In the genomic region with DNA sequence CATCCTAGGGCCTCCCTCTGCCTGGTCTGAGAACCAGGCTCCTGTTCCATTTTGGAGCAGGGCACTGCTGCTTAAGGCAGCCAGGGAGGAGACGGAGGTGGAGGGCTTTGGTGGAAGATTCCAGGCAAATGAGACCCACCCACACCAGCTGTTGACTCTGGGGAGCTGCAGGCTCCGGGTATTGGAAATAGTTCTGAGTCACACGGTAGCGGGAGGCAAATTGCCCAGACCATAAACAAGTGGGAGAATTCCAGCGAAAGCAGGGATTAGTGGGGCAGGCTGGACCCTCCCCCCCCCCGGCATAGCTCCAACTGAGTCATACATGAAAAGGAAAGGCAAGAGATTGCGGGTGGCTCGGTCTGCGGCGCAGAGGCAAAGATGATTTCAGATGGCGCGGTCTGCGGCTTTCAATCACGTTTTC, we compare ENCODE assay signal across 9 mouse cellular contexts.
DNase-seq lines count a peak whose midpoint lies in the region; ATAC-seq and TF ChIP-seq lines count a peak whose summit lies in the region.
"Had no signal": no experiment of that assay in that cellular context is flagged by ENCODE, and none has a peak within 500 bp of the region (broad histone marks: within the 10 kb centered on the region; RNA-seq: fewer than 3 reads in every experiment).

No protein-coding gene starts in this region.

- no peaks in the 10 kb centered on the region for H3K36me3 ChIP-seq in intestine, postnatal 0 days (ENCODE audit: control insufficient read depth, insufficient read depth)
- H3K36me3 ChIP-seq in kidney, embryonic 16.5 days (ENCODE audit: insufficient read depth, low read length), result no peaks in the 10 kb centered on the region

- WGBS in intestine, postnatal 0 days, result 12% methylated on average over 14 of the region's 14 CpGs
- 27% methylated on average over 14 of the region's 14 CpGs for WGBS in kidney, embryonic 16.5 days

- peak overlapping the region; percentile 35 for H3K4me2 ChIP-seq in intestine, postnatal 0 days (replicated peaks; ENCODE audit: low read depth)
- no peak overlapping the region for H3K4me2 ChIP-seq in kidney, embryonic 16.5 days (replicated peaks; ENCODE audit: low read depth, low read length)

- H3K4me1 ChIP-seq in intestine, postnatal 0 days (replicated peaks; ENCODE audit: control insufficient read depth, insufficient read depth, low read length), result no peaks in the 10 kb centered on the region
- H3K4me1 ChIP-seq in kidney, embryonic 16.5 days (ENCODE audit: insufficient read depth, low read length), result peaks cover 5% of the 10 kb centered on the region; the same call in 1 of the 2 replicates

- ATAC-seq in intestine, postnatal 0 days, result no peak
- no peak for ATAC-seq in kidney, embryonic 16.5 days (ENCODE audit: low FRiP score, low TSS enrichment)

- H3K4me3 ChIP-seq in intestine, postnatal 0 days (ENCODE audit: low read depth, low read length), result no peak overlapping the region
- no peak overlapping the region for H3K4me3 ChIP-seq in kidney, embryonic 16.5 days (ENCODE audit: low read length)

- no peaks in the 10 kb centered on the region for H3K27me3 ChIP-seq in intestine, postnatal 0 days (replicated peaks; ENCODE audit: control insufficient read depth, insufficient read depth, low read length)
- H3K27me3 ChIP-seq in kidney, embryonic 16.5 days (ENCODE audit: insufficient read depth, low read length), result no peaks in the 10 kb centered on the region
- H3K27me3 ChIP-seq: CH12.LX had no signal

- no peak overlapping the region for H3K27ac ChIP-seq in intestine, postnatal 0 days (ENCODE audit: low read depth, low read length)
- H3K27ac ChIP-seq in kidney, embryonic 16.5 days (ENCODE audit: low read length), result no peak overlapping the region

- H3K9ac ChIP-seq in intestine, postnatal 0 days (ENCODE audit: low read depth, low read length), result no peak overlapping the region
- no peak overlapping the region for H3K9ac ChIP-seq in kidney, embryonic 16.5 days (replicated peaks; ENCODE audit: low read length)

- TF ChIP-seq CTCF in intestine, postnatal 0 days (IDR thresholded peaks at IDR 0.05; ENCODE audit: low read depth), result no peak

- peak; percentile 7 to 20 for DNase-seq in cerebellum, adult 18-20 months
- no peak for DNase-seq in cerebellum, adult 8-10 months
- DNase-seq in ZHBTc4 (ENCODE audit: low read depth, low spot score), result peak; percentile 32
- DNase-seq in gastrocnemius, adult 8-10 months (ENCODE audit: low spot score in 2 of 2), result peak; percentile 13 to 51
- DNase-seq in lung, postnatal 10 days, result peak; percentile 51
- DNase-seq in urinary bladder, postnatal 36 days (ENCODE audit: low spot score in 2 of 2), result peak; percentile 37 to 40

- no peaks in the 10 kb centered on the region for H3K9me3 ChIP-seq in intestine, postnatal 0 days (ENCODE audit: control insufficient read depth)
- H3K9me3 ChIP-seq in kidney, embryonic 16.5 days (ENCODE audit: low read length), result no peaks in the 10 kb centered on the region
